Mouse (Mus musculus) heart, adult 2 months (tissue): ENCODE results near the gene Pld4. TPM values are rescaled to one million over a fixed set of nuclear protein-coding genes. Genes with fewer than 3 reads are reported as not detected.
A peak's percentile ranks its signal among the peaks of the same experiment; 100 is the strongest.

Source experiments
- DNase-seq, 2 experiments: peaks; one replicate each; pipeline ENCODE4 v3.0.0; 2021
- H3K27ac ChIP-seq: fragments of 200-600 bp; 2 replicates; pipeline ENCODE4 v1.8.1; 2022
- H3K27me3 ChIP-seq: fragments of 200-500 bp; 2 replicates; pipeline ENCODE4 v1.6.1; 2012; ENCODE audit warnings: mild to moderate bottlenecking, low read length, inconsistent platforms, mixed read lengths; ENCODE audit not compliant: control insufficient read depth, insufficient read depth
- H3K36me3 ChIP-seq: fragments of 200-500 bp; 2 replicates; pipeline ENCODE4 v1.6.1; 2012; ENCODE audit warnings: low read length, inconsistent platforms; ENCODE audit not compliant: control insufficient read depth, insufficient read depth
- H3K4me1 ChIP-seq: fragments of 200-500 bp; 2 replicates; pipeline ENCODE4 v1.6.1; 2011; ENCODE audit warnings: low read length; ENCODE audit not compliant: control insufficient read depth, insufficient read depth
- H3K4me3 ChIP-seq: fragments of 200-600 bp; 2 replicates; pipeline ENCODE4 v1.8.1; 2022
- H3K79me2 ChIP-seq: fragments of 200-500 bp; replicated peaks from 2 replicates; pipeline ENCODE4 v1.6.1; 2012; ENCODE audit warnings: mild to moderate bottlenecking, inconsistent platforms, low read length, moderate library complexity, mixed read lengths; ENCODE audit not compliant: control insufficient read depth, insufficient read depth
- H3K9ac ChIP-seq: fragments of 200-500 bp; 2 replicates; pipeline ENCODE4 v1.6.1; 2012; ENCODE audit warnings: low read depth, mild to moderate bottlenecking, control low read depth, inconsistent platforms, low read length, mixed read lengths
- CTCF ChIP-seq: fragments of 200-600 bp; IDR thresholded peaks from 2 replicates; pipeline ENCODE4 v1.8.1; 2022; ENCODE audit warnings: antibody characterized with exemption, mild to moderate bottlenecking, moderate library complexity
- EP300 ChIP-seq: fragments of 200-500 bp; IDR thresholded peaks from 2 replicates; pipeline ENCODE4 v1.6.1; 2011; ENCODE audit warnings: low read depth, low read length, control low read depth; ENCODE audit not compliant: insufficient read depth
- POLR2A ChIP-seq: fragments of 200-500 bp; IDR thresholded peaks from 2 replicates; pipeline ENCODE4 v1.6.1; 2011; ENCODE audit warnings: mild to moderate bottlenecking, low read depth, low read length, control low read depth; ENCODE audit not compliant: insufficient read depth
- WGBS: fragments of 180-500 bp; shearing (Covaris S2); methylation state at CpG from one replicate; pipeline ENCODE4 v1.1.7; 2018; 5-methylcytosine and 5-hydroxymethylcytosine counted together
- intact Hi-C: fragments of 180-260 bp; cut with DNase I; formaldehyde crosslinking; loops from one replicate; pipeline ENCODE4 v1.15.1; 2025
- polyA plus RNA-seq: library from polyadenylated mRNA; depleted of rRNA; stranded (reverse); fragments of >200 nt; gene quantifications from 2 replicates; pipeline ENCODE4 v1.2.3, GENCODE M21; 2012
- total RNA-seq, 2 experiments: library from RNA; stranded (reverse); gene quantifications; 2 replicates each; pipeline ENCODE4 v1.2.3; 2021

Gene Pld4
- total and polyA plus RNA-seq, 3 experiments, result 6.6 to 23.5 (median 6.8) TPM

DNA sequence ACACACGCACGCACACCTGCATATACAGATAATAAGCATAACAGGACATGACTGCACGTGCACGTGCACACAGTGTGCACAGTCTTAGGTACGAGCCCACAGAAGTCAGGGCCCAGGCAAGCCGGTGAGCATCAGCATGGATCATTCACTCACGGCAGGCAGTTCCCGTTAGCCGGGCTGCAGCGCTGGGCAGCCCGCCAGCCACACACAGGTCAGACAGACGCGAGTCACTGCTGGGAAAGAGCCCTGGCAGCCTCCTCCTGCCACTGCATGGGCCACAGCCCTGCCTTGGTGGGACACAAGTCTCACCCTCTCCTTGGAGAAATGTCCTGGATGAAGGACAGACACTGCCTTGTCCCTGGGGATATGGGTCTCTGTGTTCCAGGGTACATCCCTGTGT lies 43.6 kb downstream of the Pld4 start:
- H3K27ac ChIP-seq, result no peak overlapping the region
- peak; percentile 50 to 65 for DNase-seq
- TF ChIP-seq EP300 (no peak), CTCF (no peak), POLR2A (no peak)
- peaks cover 1% of the 10 kb centered on the region; the same call in 1 of the 2 replicates for H3K4me1 ChIP-seq
- intact Hi-C loops, result no loop called here
- H3K36me3 ChIP-seq, result no peaks in the 10 kb centered on the region
- peaks cover 2% of the 10 kb centered on the region; the same call in 1 of the 2 replicates for H3K27me3 ChIP-seq
- 31% methylated on average over 13 of the region's 13 CpGs for WGBS
- H3K79me2 ChIP-seq, result no peaks in the 10 kb centered on the region
- H3K4me3 ChIP-seq, result no peak overlapping the region
- no peak overlapping the region for H3K9ac ChIP-seq

- Histone ChIP-seq H3K9ac (no peak overlapping the region), H3K4me1 (peaks cover 1% of the 10 kb centered on the region; the same call in 1 of the 2 replicates), H3K36me3 (no peaks in the 10 kb centered on the region), H3K4me3 (no peak overlapping the region), H3K27ac (no peak overlapping the region), H3K27me3 (peaks cover 2% of the 10 kb centered on the region; the same call in 1 of the 2 replicates), H3K79me2 (no peaks in the 10 kb centered on the region)
- no peak for DNase-seq
- TF ChIP-seq EP300, result no peak
- TF ChIP-seq CTCF, result no peak
- TF ChIP-seq POLR2A, result no peak
- WGBS, result 70% methylated on average over 6 of the region's 6 CpGs
- intact Hi-C loops, result no loop called here
These were observed 45.6 kb downstream of the Pld4 start for GRCm38 (mm10) chr12:112806044-112806443.

DNA sequence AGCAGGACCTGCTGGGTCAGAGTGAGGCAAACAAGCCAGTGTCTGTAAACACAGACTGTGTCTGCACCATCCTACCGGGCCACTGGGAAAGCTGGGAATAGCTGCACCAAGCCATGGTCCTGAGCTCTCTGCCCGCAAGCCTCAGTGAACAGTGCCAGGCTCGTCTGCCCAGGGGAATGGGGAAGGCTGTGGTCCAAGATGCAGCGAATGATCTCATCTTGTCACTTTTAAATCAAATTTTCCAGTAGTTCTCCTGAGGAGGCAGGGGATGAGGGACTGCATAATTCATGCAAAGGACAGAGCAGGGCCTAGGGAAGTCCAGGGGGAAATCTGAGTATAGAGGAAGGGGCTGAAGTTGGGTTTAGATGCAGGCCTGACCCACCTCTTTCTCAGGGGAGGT lies 47.3 kb downstream of the Pld4 start:
- TF ChIP-seq CTCF (no peak), POLR2A (no peak), EP300 (no peak)
- Histone ChIP-seq H3K4me1 (no peaks in the 10 kb centered on the region; the same call in 1 of the 2 replicates), H3K79me2 (no peaks in the 10 kb centered on the region), H3K36me3 (no peaks in the 10 kb centered on the region), H3K27me3 (no peaks in the 10 kb centered on the region), H3K4me3 (no peak overlapping the region), H3K9ac (no peak overlapping the region), H3K27ac (no peak overlapping the region)
- no peak for DNase-seq
- intact Hi-C loops, result loop anchor here (2.0 kb wide), 1 partner anchor 23 kb away; no protein-coding TSS in a partner anchor
- 89% methylated on average over 4 of the region's 4 CpGs for WGBS

DNA sequence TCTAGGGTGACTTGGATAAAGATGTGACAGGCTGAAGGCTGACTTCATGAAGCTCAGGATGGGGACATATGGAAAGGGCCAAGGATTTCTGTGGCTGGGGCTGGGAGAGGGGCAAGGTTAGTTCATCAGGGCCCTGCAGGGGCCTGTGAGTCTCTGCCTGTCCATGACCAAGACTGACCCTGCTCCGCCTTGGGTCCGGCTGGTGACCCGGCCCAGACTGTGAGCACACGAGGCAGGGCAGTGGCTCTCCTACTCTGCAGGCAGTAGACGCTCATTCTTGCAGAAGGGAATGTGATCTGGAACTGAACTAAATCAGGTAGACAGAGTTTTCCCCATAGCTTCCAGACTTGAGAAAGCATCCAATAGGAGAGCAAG lies 47.7 kb downstream of the Pld4 start:
- H3K36me3 ChIP-seq, result no peaks in the 10 kb centered on the region
- no peaks in the 10 kb centered on the region; the same call in 1 of the 2 replicates for H3K4me1 ChIP-seq
- H3K27ac ChIP-seq, result peak overlapping the region; percentile 20; the same call in 1 of the 2 replicates
- H3K27me3 ChIP-seq, result no peaks in the 10 kb centered on the region
- intact Hi-C loops, result loop anchor here (2.0 kb wide), 1 partner anchor 23 kb away; no protein-coding TSS in a partner anchor
- DNase-seq, result no peak
- TF ChIP-seq POLR2A, result no peak
- TF ChIP-seq CTCF, result no peak
- no peak for TF ChIP-seq EP300
- 76% methylated on average over 5 of the region's 5 CpGs for WGBS
- H3K4me3 ChIP-seq, result peak overlapping the region; percentile 71
- H3K79me2 ChIP-seq, result no peaks in the 10 kb centered on the region
- H3K9ac ChIP-seq, result 0 out of 2 replicates have a peak overlapping the region, but pooled peaks have one; percentile 2

- Histone ChIP-seq H3K27me3 (no peaks in the 10 kb centered on the region), H3K9ac (peak within 1 kb of the TSS; percentile 65), H3K36me3 (no peaks in the 10 kb centered on the region), H3K4me3 (peak within 1 kb of the TSS; percentile 71), H3K4me1 (no peaks in the 10 kb centered on the region; the same call in 1 of the 2 replicates), H3K79me2 (no peaks in the 10 kb centered on the region), H3K27ac (peak within 1 kb of the TSS; percentile 20; the same call in 1 of the 2 replicates)
- DNase-seq, result peak; percentile 94
- intact Hi-C loops, result loop anchor here (2.0 kb wide), 1 partner anchor 22 kb away; no protein-coding TSS in a partner anchor
- TF ChIP-seq POLR2A (peak; percentile 70), EP300 (0 out of 2 replicates have a peak, but pooled peaks have one; percentile 30), CTCF (peak; percentile 71)
- 1% methylated on average over 64 of the region's 64 CpGs for WGBS
These were observed 48.3 kb downstream of the Pld4 start, which contains the start of gene Clba1 for GRCm38 (mm10) chr12:112808587-112809364. Clba1 (plus strand) TSS chr12:112808937.

GRCm38 (mm10) chr12:112809641-112810040 lies 49.2 kb downstream of the Pld4 start:
- Histone ChIP-seq H3K9ac (peak overlapping the region; percentile 65), H3K4me1 (no peaks in the 10 kb centered on the region; the same call in 1 of the 2 replicates), H3K27ac (peak overlapping the region; percentile 9; the same call in 1 of the 2 replicates), H3K79me2 (no peaks in the 10 kb centered on the region), H3K27me3 (no peaks in the 10 kb centered on the region), H3K36me3 (no peaks in the 10 kb centered on the region), H3K4me3 (peak overlapping the region; percentile 71)
- DNase-seq, result no peak
- no peak for TF ChIP-seq CTCF
- no peak for TF ChIP-seq EP300
- no peak for TF ChIP-seq POLR2A
- WGBS, result 17% methylated on average over 8 of the region's 8 CpGs
- intact Hi-C loops, result loop anchor here (2.0 kb wide), 1 partner anchor 21 kb away; no protein-coding TSS in a partner anchor
